Mouse (Mus musculus) embryonic fibroblast, embryonic 13.5 days (primary cell): ENCODE measurements around the gene Rhoa.

ENCODE experiments used
- CTCF ChIP-seq: IDR thresholded peaks from 2 replicates; pipeline ENCODE4 v1.5.1; 2011; ENCODE audit warnings: mild to moderate bottlenecking, control low read depth, low read length, moderate library complexity, borderline replicate concordance; ENCODE audit not compliant: insufficient read depth
- POLR2A ChIP-seq: IDR thresholded peaks from 2 replicates; pipeline ENCODE4 v1.6.1; 2011; ENCODE audit warnings: low read depth, mild to moderate bottlenecking, control low read depth, low read length, moderate library complexity

DNA sequence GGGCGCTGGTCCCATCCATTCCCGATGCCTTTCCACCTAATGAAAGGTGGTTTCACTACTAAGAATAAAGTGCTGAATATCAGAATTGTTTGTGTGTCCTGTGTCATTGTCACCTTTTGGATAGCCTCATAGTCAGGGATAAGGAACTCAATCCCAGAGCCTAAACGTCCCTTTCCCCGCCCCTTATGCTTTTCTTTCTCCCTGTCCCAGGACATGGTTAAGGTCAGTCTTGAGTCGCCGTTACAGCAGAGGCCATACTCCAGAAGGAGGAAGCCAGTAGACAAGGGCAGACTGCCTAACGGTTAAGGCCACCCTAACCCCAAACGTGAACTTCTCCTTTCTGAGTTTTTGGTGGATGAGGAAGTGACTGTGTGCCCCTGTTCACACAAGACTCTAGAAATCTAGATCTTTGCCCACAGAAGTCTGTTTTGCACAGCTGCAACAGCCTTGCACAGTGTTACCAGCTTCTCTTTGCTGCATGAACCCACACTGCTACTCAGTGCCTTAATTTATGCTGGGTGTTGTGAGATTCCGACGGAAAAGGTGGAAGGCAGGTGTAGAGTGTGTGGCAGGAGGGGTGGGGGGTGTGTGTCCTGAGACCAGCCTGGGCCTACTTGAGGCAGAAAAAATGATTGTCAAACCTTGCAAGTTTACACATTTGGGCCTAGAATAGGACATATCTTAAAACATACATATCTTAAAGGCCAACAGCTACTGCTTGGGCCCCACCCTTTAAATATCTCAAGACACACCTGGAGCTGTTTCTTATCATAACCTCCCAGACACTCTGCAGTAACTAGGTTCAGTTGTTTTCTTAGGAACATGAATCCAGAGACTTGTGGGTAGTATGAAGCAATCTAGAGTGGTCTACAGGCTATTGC lies 34.6 kb downstream of the Rhoa start:
- TF ChIP-seq CTCF (no peak), POLR2A (peak; percentile 16; the same call in 1 of the 2 replicates)
